Mouse (Mus musculus): ENCODE measurements at regions not wholly inside any gene's neighbourhood (a gene's known extent, or its start where the extent isn't known, plus 50 kb on each side); places are given as distances from the start of the nearest gene placed in this dataset.

DNA sequence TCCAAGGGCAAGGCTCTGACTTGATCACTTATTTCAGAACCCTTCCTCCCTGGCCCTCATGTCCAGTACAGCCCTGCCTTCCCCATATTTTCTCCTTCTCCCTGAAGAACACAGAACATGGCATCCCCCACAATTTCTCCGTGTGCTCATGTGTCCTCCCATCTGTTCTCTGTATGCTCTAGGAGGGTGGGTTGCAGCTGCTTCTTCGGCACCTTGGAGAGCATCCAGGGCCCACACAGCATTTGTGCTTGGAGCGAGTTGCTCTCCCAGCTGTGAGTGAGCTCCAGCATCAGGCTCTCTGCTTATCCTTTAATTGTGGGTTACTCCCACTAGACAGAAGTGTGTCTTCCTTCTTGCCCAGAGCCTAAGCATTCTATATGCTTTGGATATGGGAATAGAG is 69.8 kb upstream of the Bace2 start:
- TF ChIP-seq CTCF (IDR thresholded peaks at IDR 0.05; ENCODE audit: low read depth) (no peak), EP300 (optimal IDR thresholded peaks at IDR 0.05) (no peak)

Data from stomach, postnatal 0 days (tissue).